Mouse (Mus musculus) CD4-positive, CD25-positive, alpha-beta regulatory T cell, adult 9 weeks (primary cell): ENCODE data around the gene Brwd3. TPM values are rescaled to one million over a fixed set of nuclear protein-coding genes. Genes with fewer than 3 reads are reported as not detected.

Experiments used
- polyA plus RNA-seq: library from polyadenylated mRNA; unstranded; fragments of 100-300 nt; shearing (Covaris generic); gene quantifications from one replicate; pipeline ENCODE4 v1.2.1, GENCODE M21; 2017

Gene Brwd3
- 4.6 TPM for polyA plus RNA-seq

GRCm38 (mm10) chrX:108834090-108834774 is at the start of gene Brwd3:
TSS of gene Brwd3 (minus strand) at chrX:108834372.

Other genes starting within 250 kb of the Brwd3 start
- gene Gm379, start 169.5 kb downstream of the Brwd3 start, polyA plus RNA-seq, result not detected
- 10.7 TPM for gene Hmgn5, start 179.0 kb upstream of the Brwd3 start, polyA plus RNA-seq